Mouse (Mus musculus) lung, adult 2 months (tissue): ENCODE measurements around the gene Foxp2. TPM values are rescaled to one million over a fixed set of nuclear protein-coding genes. Genes with fewer than 3 reads are reported as not detected.

Source experiments
- DNase-seq: peaks from one replicate; pipeline ENCODE4 v3.0.0; 2022
- H3K4me1 ChIP-seq: fragments of 200-500 bp; 2 replicates; pipeline ENCODE4 v1.6.1; 2011; ENCODE audit warnings: low read length; ENCODE audit not compliant: control insufficient read depth, insufficient read depth
- H3K4me3 ChIP-seq: fragments of 200-500 bp; replicated peaks from 2 replicates; pipeline ENCODE3; 2011; ENCODE audit warnings: low read depth, mild to moderate bottlenecking, control low read depth, low read length; ENCODE audit errors: extremely low read depth
- CTCF ChIP-seq: fragments of 200-500 bp; IDR thresholded peaks from 2 replicates; pipeline ENCODE4 v1.5.1; 2011; ENCODE audit warnings: mild to moderate bottlenecking, low read length, control low read depth; ENCODE audit not compliant: insufficient read depth
- POLR2A ChIP-seq: fragments of 200-500 bp; IDR thresholded peaks from 2 replicates; pipeline ENCODE4 v1.6.1; 2011; ENCODE audit warnings: low read depth, mild to moderate bottlenecking, control low read depth, low read length, borderline replicate concordance; ENCODE audit errors: extremely low read depth
- WGBS: fragments of 180-500 bp; shearing (Covaris S2); methylation state at CpG from one replicate; pipeline ENCODE4 v1.1.7; 2018; 5-methylcytosine and 5-hydroxymethylcytosine counted together
- polyA plus RNA-seq: library from polyadenylated mRNA; depleted of rRNA; stranded (reverse); fragments of >200 nt; gene quantifications from 2 replicates; pipeline ENCODE4 v1.2.3, GENCODE M21; 2012; rRNA removed

Gene Foxp2
- polyA plus RNA-seq, 1 experiment, result 5.8 TPM

- TF ChIP-seq CTCF, result no peak
- no peak for TF ChIP-seq POLR2A
- H3K4me1 ChIP-seq, result no peaks in the 10 kb centered on the region
- H3K4me3 ChIP-seq, result no peak overlapping the region
- 75% methylated on average over 4 of the region's 4 CpGs for WGBS
- no peak for DNase-seq
Measured at GRCm38 (mm10) chr6:15402026-15402425, 500.9 kb downstream of the Foxp2 start.

GRCm38 (mm10) chr6:15415099-15415498, 514.0 kb downstream of the Foxp2 start:
- TF ChIP-seq POLR2A (no peak), CTCF (no peak)
- H3K4me3 ChIP-seq, result no peak overlapping the region
- DNase-seq, result no peak
- H3K4me1 ChIP-seq, result no peaks in the 10 kb centered on the region
- WGBS, result 62% methylated on average over 4 of the region's 4 CpGs

- no peak overlapping the region for H3K4me3 ChIP-seq
- no peak for DNase-seq
- no peaks in the 10 kb centered on the region for H3K4me1 ChIP-seq
- 84% methylated on average over 2 of the region's 2 CpGs for WGBS
- no peak for TF ChIP-seq CTCF
- TF ChIP-seq POLR2A, result no peak
Measured at GRCm38 (mm10) chr6:15459701-15460100, 558.6 kb downstream of the Foxp2 start.

- Histone ChIP-seq H3K4me3 (no peak overlapping the region), H3K4me1 (no peaks in the 10 kb centered on the region)
- WGBS, result 40% methylated on average over 2 of the region's 2 CpGs
- no peak for DNase-seq
- TF ChIP-seq POLR2A, result no peak
Measured at GRCm38 (mm10) chr6:15463390-15463789, 562.2 kb downstream of the Foxp2 start.

GRCm38 (mm10) chr6:15465471-15465870, 564.3 kb downstream of the Foxp2 start:
- no peak for TF ChIP-seq POLR2A
- no peak for TF ChIP-seq CTCF
- no peak for DNase-seq
- H3K4me3 ChIP-seq, result no peak overlapping the region
- WGBS, result 65% methylated on average over 3 of the region's 3 CpGs
- no peaks in the 10 kb centered on the region for H3K4me1 ChIP-seq

GRCm38 (mm10) chr6:15466634-15467033, 565.5 kb downstream of the Foxp2 start:
- 41% methylated on average over 1 of the region's 1 CpGs for WGBS
- Histone ChIP-seq H3K4me1 (no peaks in the 10 kb centered on the region), H3K4me3 (no peak overlapping the region)
- TF ChIP-seq POLR2A (no peak), CTCF (no peak)
- DNase-seq, result no peak

GRCm38 (mm10) chr6:15486909-15487308, 585.8 kb downstream of the Foxp2 start:
- Histone ChIP-seq H3K4me3 (no peak overlapping the region), H3K4me1 (no peaks in the 10 kb centered on the region)
- no peak for TF ChIP-seq CTCF
- TF ChIP-seq POLR2A, result no peak
- WGBS, result 89% methylated on average over 2 of the region's 2 CpGs
- no peak for DNase-seq

Other genes with a start within 250 kb of the Foxp2 start
- gene Ppp1r3a, start 146.1 kb upstream of the Foxp2 start, polyA plus RNA-seq, result 0.06 and 0.34 TPM in 2 replicates